Mouse (Mus musculus) 3134 (cell line): ENCODE data around the gene Wdr25.

Experiments
- DNase-seq: peaks from one replicate; pipeline ENCODE4 v3.0.0-alpha.2; 2011; ENCODE audit warnings: low spot score; ENCODE audit not compliant: insufficient read length; ENCODE audit errors: extremely low read depth

Gene Wdr25

GRCm38 (mm10) chr12:108934231-108934630 lies 40.8 kb downstream of the Wdr25 start:
- no peak for DNase-seq

DNA sequence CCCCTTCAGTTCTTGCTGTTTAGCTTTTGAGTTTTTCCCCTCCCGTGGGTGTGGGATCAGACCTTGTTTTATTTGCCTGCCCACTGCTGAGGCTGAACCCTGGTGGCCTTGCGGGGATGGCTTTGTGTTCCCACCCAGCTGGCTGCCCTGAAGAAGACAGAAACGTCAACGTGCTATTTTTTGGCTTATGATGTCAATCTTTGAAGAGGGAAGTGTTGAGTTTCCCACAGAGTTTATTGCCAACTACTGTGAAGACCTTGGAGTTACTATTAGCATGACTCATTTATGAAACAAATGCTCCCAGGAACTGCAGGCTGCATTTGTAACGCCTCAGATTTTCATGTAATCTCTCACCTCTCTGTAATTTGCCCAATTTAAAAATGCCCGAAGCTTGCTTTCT lies 43.4 kb downstream of the Wdr25 start:
- DNase-seq = peak; percentile 44

DNA sequence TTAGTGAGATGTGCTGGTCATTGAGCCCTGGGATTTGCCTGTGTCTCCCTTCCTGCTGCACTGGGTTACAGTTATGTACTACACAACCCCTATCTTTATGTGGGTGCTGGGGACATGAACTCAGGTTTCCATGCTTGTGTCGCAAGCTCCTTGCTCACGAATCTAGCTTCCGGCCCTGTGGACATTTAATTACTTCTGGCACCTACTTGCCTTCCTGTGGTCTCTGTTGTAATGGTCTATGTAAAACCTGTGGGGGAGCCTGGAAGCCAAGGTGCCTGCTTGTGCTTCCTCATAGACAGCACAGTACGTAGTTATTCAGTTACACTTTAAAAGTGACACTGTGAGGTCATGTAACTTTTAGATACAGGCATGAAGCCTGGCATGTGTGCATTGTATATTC lies 44.1 kb downstream of the Wdr25 start:
- no peak for DNase-seq

- DNase-seq = no peak
These were observed 45.4 kb downstream of the Wdr25 start for GRCm38 (mm10) chr12:108938844-108939243.

DNA sequence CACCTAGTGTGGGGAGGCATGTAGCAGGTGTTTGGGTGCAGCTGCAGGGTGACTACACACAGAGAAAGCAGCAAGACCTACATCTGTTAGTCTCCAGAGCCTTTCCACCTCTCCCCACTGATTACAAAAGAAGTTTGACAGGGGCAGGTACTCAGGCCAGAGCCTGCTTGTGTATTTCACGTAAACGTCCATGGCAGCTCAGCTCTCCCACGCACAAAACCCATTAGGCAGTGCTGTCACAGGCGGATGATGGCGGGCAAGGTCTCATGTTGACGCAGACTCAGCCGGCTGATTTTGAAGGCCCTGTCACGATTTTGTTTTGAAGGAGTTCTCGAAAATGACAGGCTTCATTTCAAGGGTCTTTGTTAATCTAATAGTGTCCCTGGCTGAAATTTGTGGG lies 45.9 kb downstream of the Wdr25 start:
- no peak for DNase-seq

GRCm38 (mm10) chr12:108940255-108940654 lies 46.8 kb downstream of the Wdr25 start:
- no peak for DNase-seq

- DNase-seq = no peak
These were observed 47.9 kb downstream of the Wdr25 start for GRCm38 (mm10) chr12:108941282-108941681.

GRCm38 (mm10) chr12:108942203-108942923 lies 48.9 kb downstream of the Wdr25 start:
- DNase-seq = peak; percentile 51

GRCm38 (mm10) chr12:108953011-108953550 lies 59.6 kb downstream of the Wdr25 start:
- DNase-seq = no peak

DNA sequence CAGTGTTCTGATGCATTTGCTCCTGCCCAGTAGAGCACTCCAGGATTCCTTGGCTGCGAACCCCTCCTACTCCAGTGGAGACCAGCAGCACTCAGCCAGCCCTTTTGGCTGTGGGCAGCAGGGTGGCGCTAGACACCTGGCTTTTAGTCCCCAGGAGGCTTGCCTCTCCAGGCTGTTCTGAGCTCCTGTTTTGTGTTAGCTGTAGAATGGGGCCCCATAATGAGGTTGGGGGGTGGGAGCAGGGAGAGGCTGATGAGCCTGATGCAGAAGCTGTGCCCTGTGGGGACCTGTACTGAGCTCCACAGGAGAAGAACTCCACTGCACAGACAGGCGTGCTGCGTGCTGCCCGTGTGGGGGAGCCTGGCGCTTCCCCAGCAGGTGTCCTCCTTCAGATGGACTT lies 60.4 kb downstream of the Wdr25 start:
- no peak for DNase-seq

- no peak for DNase-seq
These were observed 61.0 kb downstream of the Wdr25 start for GRCm38 (mm10) chr12:108954456-108954855.

GRCm38 (mm10) chr12:108958483-108958882 lies 65.1 kb downstream of the Wdr25 start:
- no peak for DNase-seq

DNA sequence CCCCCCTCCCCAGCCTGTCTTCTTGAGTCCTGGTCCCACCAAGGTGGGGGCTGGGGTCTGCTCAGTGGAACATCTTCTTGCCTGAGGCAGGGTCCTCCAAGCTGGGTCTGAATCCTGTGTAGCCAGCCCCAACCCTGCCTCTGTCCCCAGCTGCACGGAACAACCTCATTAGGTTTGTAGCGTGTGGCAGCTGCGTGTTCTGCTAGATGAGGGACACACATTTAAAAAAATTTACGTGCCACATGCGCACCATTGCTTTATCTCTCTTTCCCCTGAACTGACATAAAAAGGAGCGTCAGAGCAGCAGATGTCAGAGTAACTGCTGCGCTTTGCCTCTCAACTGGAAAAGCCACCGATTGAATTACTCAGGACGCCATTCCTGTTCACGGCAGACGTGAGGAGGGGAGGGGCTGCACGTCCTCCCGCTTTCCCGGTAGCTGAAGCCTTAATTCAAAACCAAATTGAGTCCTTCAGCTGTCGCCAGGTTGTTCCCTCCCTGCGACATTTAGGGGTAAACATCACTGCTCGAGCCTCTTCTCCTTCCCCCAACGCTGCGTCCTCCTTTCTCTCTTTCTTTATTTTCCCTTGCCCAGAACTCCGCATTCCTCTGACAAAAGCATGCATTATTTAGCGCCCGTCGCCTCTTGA lies 65.7 kb downstream of the Wdr25 start:
- DNase-seq = no peak

DNA sequence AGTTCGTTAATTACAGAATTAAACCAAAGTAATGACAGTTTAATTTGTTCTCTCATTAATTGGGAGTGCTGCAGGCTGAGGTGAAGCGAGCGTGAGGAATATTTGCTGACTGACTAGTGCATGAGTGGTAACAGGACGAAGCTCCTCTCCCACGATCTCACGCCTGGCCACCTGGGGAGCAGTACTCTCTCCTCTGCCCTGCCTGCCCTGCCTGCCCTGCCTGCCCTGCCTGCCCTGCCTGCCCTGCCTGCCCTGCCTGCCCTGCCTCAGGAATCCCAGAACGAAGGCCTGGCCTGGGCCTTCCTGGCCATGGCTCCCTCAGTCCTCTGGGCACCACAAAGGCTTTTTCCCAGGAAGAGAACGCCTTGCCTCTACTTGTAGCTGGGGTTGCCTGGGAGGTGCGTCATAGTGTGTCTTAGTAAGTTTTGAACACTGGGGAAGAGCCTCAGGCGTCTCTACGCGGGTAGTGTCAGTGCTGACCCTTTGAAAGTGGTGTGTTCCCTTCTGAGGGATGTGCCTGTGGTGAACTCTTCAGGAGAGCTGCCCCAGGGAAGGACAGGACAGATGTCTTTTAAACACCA lies 66.3 kb downstream of the Wdr25 start:
- DNase-seq = peak; percentile 41

GRCm38 (mm10) chr12:108960225-108960624 lies 66.8 kb downstream of the Wdr25 start:
- no peak for DNase-seq

DNA sequence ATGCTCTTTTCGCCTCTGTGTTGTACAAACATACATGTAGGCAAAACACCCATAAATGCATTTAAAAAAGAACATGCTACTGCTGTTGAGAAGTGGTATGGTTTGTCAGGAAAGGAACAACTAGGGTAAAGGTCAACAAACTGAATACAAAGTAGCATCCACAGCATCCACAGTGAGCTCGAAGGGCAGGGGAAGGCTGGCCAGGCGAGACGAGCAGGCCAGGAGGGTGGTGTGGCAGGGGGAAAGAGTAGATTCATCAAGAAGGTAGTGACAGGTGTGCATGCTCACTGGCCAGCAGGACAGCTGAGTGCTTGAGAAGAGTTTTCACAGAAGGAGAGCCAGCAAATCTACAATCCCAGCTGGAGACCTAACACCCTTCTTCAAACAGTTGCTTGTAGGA lies 74.2 kb downstream of the Wdr25 start:
- no peak for DNase-seq

GRCm38 (mm10) chr12:108968031-108968430 lies 74.6 kb downstream of the Wdr25 start:
- DNase-seq = no peak

GRCm38 (mm10) chr12:108971446-108971845 lies 78.0 kb downstream of the Wdr25 start:
- DNase-seq = no peak

DNA sequence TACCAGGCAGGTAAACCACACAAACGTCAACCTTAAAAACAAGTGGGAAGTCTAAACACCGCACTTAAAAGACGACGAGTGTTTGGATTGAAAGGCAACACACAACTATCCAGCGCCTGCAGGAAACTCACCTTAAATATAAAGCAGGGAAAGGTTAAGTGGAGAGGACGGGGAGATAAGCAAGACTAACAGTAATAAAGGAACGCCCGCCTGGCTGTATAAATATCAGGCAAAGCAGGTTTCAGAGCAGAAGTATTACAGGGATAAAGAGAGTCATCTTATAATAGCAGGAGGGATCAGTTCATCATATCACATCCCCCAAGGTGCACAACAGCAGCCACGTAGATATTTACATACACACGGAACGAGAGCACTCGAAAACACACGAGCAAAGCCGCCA lies 78.8 kb downstream of the Wdr25 start:
- no peak for DNase-seq

DNA sequence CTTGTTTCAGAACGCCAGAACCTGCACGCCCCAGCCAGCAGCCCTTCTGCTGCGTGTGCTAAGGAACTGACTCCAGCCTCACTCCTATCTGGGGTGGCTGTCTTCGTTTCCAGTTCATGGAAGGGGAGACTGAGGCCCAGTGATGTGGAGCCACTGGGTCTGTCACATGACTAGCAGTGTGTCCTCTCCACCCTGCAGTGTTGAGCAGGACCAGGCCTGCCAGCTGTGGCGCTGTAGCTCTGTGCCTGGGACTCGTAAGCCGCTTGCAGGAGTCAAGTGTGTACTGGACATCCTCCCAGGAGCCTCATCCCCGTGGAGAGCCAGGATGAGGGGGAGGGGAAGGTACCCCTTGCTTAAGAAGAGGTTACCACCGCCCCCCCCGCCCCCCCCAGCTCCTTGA lies 86.5 kb downstream of the Wdr25 start:
- no peak for DNase-seq

DNA sequence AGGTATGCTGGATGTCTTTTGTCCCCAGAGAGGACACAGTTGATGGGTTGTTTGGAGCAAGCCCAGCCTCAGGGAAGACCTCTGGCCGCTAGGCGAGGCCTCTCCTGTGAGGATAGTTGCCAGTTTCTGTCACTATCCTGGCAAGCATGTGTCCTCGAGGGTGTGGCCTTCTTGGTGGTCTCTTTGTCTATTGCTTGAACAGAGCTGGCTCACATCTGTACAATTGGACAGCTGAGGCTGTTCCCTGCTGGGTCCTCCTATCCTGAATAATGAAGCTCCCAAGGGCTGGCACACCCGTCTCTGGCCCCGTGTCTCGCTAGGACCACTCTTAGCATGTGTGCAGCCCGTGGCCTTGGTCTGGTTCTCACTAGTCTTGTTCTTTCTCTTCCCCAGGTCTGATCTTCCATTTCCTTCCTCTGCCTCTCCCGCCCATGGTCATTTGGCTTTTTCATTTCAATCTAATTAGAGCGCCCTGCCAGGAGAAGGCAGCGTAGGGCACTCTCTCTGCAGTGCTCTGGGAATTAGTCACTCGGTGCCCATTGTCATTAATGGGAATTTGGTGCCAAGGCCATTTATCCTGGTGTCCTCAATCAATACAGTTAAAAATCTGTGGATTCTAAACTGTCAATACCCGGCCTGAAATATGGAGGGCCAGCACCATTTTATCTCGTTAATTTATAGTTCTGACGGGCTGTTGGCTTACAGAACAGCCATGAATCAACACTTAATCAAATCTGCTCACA lies 88.7 kb downstream of the Wdr25 start:
- no peak for DNase-seq
